Mouse (Mus musculus): ENCODE measurements around the gene I830077J02Rik. TPM values are rescaled to one million over a fixed set of nuclear protein-coding genes. Genes with fewer than 3 reads are reported as not detected.

I830077J02Rik gene
- total and polyA plus RNA-seq, 3 experiments: 1.6 to 34.4 (median 32.6) TPM

DNA sequence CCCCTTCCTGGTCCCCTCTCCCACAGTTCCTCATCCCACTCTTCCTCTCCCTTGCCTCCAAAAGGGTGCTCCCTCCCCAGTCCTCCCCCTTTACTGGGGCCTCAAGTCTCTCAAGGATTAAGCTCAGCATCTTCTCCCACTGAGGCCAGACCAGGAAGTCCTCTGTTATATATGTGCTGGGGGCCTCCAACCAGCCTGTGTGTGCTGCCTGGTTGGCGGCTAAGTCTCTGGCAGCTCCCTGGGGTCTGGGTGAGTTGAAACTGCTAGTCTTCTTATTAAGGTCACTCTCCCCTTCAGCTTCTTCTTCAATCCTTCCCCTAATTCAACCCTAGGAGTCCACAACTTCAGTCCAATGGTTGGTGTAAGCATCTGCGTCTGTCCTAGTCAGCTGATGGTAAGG lies 49.4 kb downstream of the I830077J02Rik start:
- H3K4me1 ChIP-seq (ENCODE audit: insufficient read depth, low read depth, low read length): peaks cover 6% of the 10 kb centered on the region
- no peak for TF ChIP-seq GATA1 (IDR thresholded peaks at IDR 0.05; ENCODE audit: borderline replicate concordance, low read length)
- TF ChIP-seq POLR2AphosphoS5 (IDR thresholded peaks at IDR 0.05; ENCODE audit: insufficient replicate concordance, low read depth, low read length): no peak
- no peak for TF ChIP-seq CTCF (IDR thresholded peaks at IDR 0.05; ENCODE audit: low read depth, low read length)
- no peak for TF ChIP-seq TAL1 (conservative IDR thresholded peaks at IDR 0.05; ENCODE audit: low read depth, low read length)
- H3K9me3 ChIP-seq (replicated peaks): no peaks in the 10 kb centered on the region
- H3K27me3 ChIP-seq (ENCODE audit: insufficient read depth, low read length): peaks cover 36% of the 10 kb centered on the region
- no peak overlapping the region for H3K4me3 ChIP-seq (ENCODE audit: low read depth, low read length)
- no peaks in the 10 kb centered on the region for H3K36me3 ChIP-seq (replicated peaks)
- no peak for ATAC-seq (ENCODE audit: extremely low read depth, insufficient number of reproducible peaks, low FRiP score, poor library complexity, severe bottlenecking)
- no peak for DNase-seq (ENCODE audit: low spot score)

DNA sequence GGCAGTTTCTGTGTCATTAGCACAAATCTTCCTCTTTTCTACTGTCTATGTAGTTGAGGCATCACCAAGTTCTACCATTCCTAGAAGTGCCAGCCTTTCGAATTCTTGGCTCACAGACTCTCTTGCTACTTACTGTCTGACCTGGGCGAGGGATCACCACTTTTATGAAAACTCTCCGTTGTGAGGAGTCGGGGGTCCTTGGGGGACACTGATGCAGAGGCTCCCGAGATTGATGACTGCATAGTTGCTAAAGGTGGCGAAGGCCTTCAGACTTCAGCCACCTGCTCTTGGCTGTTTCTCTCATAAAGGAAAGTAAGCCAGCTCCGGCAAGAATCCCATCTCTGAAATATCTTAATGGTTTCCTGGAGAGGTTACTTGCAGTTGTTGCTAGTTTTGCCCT lies 50.4 kb downstream of the I830077J02Rik start:
- Histone ChIP-seq H3K27me3 (ENCODE audit: insufficient read depth, low read length) (peaks cover 40% of the 10 kb centered on the region), H3K9me3 (replicated peaks) (no peaks in the 10 kb centered on the region), H3K4me1 (ENCODE audit: insufficient read depth, low read depth, low read length) (peaks cover 10% of the 10 kb centered on the region), H3K36me3 (replicated peaks) (no peaks in the 10 kb centered on the region), H3K4me3 (ENCODE audit: low read depth, low read length) (no peak overlapping the region)
- ATAC-seq (ENCODE audit: extremely low read depth, insufficient number of reproducible peaks, low FRiP score, poor library complexity, severe bottlenecking) (no peak), DNase-seq (ENCODE audit: low spot score) (no peak)
- TF ChIP-seq GATA2 (IDR thresholded peaks at IDR 0.05; ENCODE audit: borderline replicate concordance, low read depth, low read length): no peak
- no peak for TF ChIP-seq CTCF (IDR thresholded peaks at IDR 0.05; ENCODE audit: low read depth, low read length)
- TF ChIP-seq TAL1 (conservative IDR thresholded peaks at IDR 0.05; ENCODE audit: low read depth, low read length): no peak
- no peak for TF ChIP-seq POLR2AphosphoS5 (IDR thresholded peaks at IDR 0.05; ENCODE audit: insufficient replicate concordance, low read depth, low read length)

DNA sequence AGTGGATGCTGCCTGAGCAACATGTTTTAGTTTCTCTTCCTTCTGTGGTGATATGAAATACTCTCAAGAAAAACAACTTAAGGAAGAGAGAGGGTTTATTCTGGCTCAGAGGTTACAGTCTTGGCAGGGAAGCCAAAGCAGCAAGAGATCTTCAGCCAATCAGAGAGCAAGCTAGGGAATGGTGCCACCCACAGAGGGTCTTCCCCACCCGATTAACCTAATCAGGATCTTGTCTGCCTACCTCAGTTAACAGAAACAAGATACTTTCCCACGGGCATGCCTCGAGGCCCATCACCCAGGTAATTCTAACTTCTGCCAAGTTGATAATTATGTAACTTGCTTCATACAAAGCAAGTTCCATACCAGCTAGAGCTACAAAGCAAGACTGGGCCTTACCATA lies 52.0 kb downstream of the I830077J02Rik start:
- H3K4me3 ChIP-seq (ENCODE audit: low read depth, low read length): no peak overlapping the region
- ATAC-seq (ENCODE audit: extremely low read depth, insufficient number of reproducible peaks, low FRiP score, poor library complexity, severe bottlenecking): no peak
- DNase-seq (ENCODE audit: low spot score): no peak
- H3K27me3 ChIP-seq (ENCODE audit: insufficient read depth, low read length): peaks cover 47% of the 10 kb centered on the region
- H3K36me3 ChIP-seq (replicated peaks): no peaks in the 10 kb centered on the region
- H3K9me3 ChIP-seq (replicated peaks): no peaks in the 10 kb centered on the region
- peaks cover 13% of the 10 kb centered on the region for H3K4me1 ChIP-seq (ENCODE audit: insufficient read depth, low read depth, low read length)
- TF ChIP-seq GATA2 (IDR thresholded peaks at IDR 0.05; ENCODE audit: borderline replicate concordance, low read depth, low read length) (no peak), CTCF (IDR thresholded peaks at IDR 0.05; ENCODE audit: low read depth, low read length) (no peak), GATA1 (IDR thresholded peaks at IDR 0.05; ENCODE audit: borderline replicate concordance, low read length) (no peak), TAL1 (conservative IDR thresholded peaks at IDR 0.05; ENCODE audit: low read depth, low read length) (no peak), POLR2AphosphoS5 (IDR thresholded peaks at IDR 0.05; ENCODE audit: insufficient replicate concordance, low read depth, low read length) (no peak)

DNA sequence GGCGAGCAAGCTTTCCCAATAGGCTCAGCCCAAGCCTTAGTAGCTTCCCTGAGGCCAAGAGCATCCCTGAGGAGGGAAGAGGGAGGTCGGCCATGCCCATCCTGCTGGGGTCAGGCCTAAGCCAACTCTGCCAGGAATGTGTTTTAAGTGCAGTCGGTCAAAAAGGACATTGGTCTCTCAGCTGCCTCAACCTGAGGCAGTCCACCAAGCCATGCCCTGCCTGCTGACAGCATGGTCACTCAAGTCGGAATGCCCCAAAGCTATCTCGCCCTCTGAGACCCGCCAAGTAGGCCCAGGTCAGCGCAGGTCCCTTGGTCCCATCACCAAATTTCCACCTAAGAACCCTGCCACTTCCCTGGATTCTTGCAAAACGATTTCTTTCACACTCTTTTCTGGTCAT lies 53.7 kb downstream of the I830077J02Rik start:
- peaks cover 49% of the 10 kb centered on the region for H3K27me3 ChIP-seq (ENCODE audit: insufficient read depth, low read length)
- H3K9me3 ChIP-seq (replicated peaks): no peaks in the 10 kb centered on the region
- no peak for DNase-seq (ENCODE audit: low spot score)
- no peaks in the 10 kb centered on the region for H3K36me3 ChIP-seq (replicated peaks)
- no peak overlapping the region for H3K4me3 ChIP-seq (ENCODE audit: low read depth, low read length)
- no peak for TF ChIP-seq TAL1 (conservative IDR thresholded peaks at IDR 0.05; ENCODE audit: low read depth, low read length)
- no peak for TF ChIP-seq POLR2AphosphoS5 (IDR thresholded peaks at IDR 0.05; ENCODE audit: insufficient replicate concordance, low read depth, low read length)
- no peak for TF ChIP-seq GATA1 (IDR thresholded peaks at IDR 0.05; ENCODE audit: borderline replicate concordance, low read length)
- no peak for TF ChIP-seq GATA2 (IDR thresholded peaks at IDR 0.05; ENCODE audit: borderline replicate concordance, low read depth, low read length)
- no peak for TF ChIP-seq CTCF (IDR thresholded peaks at IDR 0.05; ENCODE audit: low read depth, low read length)
- peaks cover 13% of the 10 kb centered on the region for H3K4me1 ChIP-seq (ENCODE audit: insufficient read depth, low read depth, low read length)
- ATAC-seq (ENCODE audit: extremely low read depth, insufficient number of reproducible peaks, low FRiP score, poor library complexity, severe bottlenecking): no peak

DNA sequence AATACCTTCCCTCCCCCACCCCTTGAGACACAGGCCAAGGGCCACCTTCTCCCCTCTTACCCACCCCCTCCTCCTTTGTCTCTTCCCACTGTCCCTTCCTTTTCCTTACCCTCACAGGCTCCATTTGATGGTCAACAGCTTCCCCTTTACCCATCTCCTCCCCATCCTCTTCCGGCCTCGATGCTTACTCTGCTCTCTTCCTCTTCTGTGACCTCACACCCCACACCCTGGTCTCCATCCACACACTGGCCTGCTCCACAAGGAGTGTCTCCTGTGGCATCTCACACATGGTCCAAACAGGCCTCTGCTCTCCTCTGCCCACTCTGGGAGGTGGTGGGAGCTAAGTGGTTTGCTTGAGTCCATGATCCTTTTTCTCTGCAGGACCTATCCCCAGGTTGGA lies 54.5 kb downstream of the I830077J02Rik start:
- no peak for DNase-seq (ENCODE audit: low spot score)
- H3K27me3 ChIP-seq (ENCODE audit: insufficient read depth, low read length): peaks cover 45% of the 10 kb centered on the region
- no peak for ATAC-seq (ENCODE audit: extremely low read depth, insufficient number of reproducible peaks, low FRiP score, poor library complexity, severe bottlenecking)
- no peak for TF ChIP-seq GATA1 (IDR thresholded peaks at IDR 0.05; ENCODE audit: borderline replicate concordance, low read length)
- TF ChIP-seq TAL1 (conservative IDR thresholded peaks at IDR 0.05; ENCODE audit: low read depth, low read length): no peak
- TF ChIP-seq CTCF (IDR thresholded peaks at IDR 0.05; ENCODE audit: low read depth, low read length): no peak
- TF ChIP-seq GATA2 (IDR thresholded peaks at IDR 0.05; ENCODE audit: borderline replicate concordance, low read depth, low read length): no peak
- TF ChIP-seq POLR2AphosphoS5 (IDR thresholded peaks at IDR 0.05; ENCODE audit: insufficient replicate concordance, low read depth, low read length): no peak
- H3K36me3 ChIP-seq (replicated peaks): no peaks in the 10 kb centered on the region
- H3K4me3 ChIP-seq (ENCODE audit: low read depth, low read length): no peak overlapping the region
- H3K4me1 ChIP-seq (ENCODE audit: insufficient read depth, low read depth, low read length): peaks cover 13% of the 10 kb centered on the region
- H3K9me3 ChIP-seq (replicated peaks): no peaks in the 10 kb centered on the region

DNA sequence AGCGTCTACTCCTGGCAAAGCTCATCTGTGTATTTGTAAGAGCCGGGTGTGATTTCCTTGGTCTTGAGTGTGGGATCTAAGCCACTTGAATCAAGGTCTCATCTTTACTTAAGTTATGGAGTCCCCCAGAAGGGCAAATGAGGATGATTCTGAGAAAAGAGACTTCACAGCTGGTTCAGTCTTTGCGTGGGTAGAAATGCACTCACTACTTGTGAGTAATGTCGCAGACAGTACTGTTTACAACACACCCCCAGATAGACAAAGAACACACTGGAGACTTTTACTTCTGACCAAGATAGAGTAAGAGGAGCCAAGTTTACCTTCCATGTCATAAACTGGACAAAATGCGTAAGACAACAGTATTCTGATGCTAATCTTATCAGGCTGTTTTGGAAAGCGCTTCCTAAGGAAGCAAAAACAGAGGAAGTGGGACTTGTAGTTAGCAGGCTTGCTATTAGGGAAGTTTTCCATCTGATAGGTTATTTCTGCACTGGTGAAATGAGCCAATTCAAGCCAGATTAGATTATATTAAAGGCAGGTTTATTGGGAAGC lies 55.1 kb downstream of the I830077J02Rik start:
- no peak for TF ChIP-seq GATA1 (IDR thresholded peaks at IDR 0.05; ENCODE audit: borderline replicate concordance, low read length)
- no peak for TF ChIP-seq TAL1 (conservative IDR thresholded peaks at IDR 0.05; ENCODE audit: low read depth, low read length)
- no peak for TF ChIP-seq GATA2 (IDR thresholded peaks at IDR 0.05; ENCODE audit: borderline replicate concordance, low read depth, low read length)
- no peak for TF ChIP-seq POLR2AphosphoS5 (IDR thresholded peaks at IDR 0.05; ENCODE audit: insufficient replicate concordance, low read depth, low read length)
- no peak for TF ChIP-seq CTCF (IDR thresholded peaks at IDR 0.05; ENCODE audit: low read depth, low read length)
- Histone ChIP-seq H3K9me3 (replicated peaks) (no peaks in the 10 kb centered on the region), H3K36me3 (replicated peaks) (no peaks in the 10 kb centered on the region), H3K27me3 (ENCODE audit: insufficient read depth, low read length) (peaks cover 44% of the 10 kb centered on the region), H3K4me3 (ENCODE audit: low read depth, low read length) (no peak overlapping the region), H3K4me1 (ENCODE audit: insufficient read depth, low read depth, low read length) (peaks cover 15% of the 10 kb centered on the region)
- ATAC-seq (ENCODE audit: extremely low read depth, insufficient number of reproducible peaks, low FRiP score, poor library complexity, severe bottlenecking) (no peak), DNase-seq (ENCODE audit: low spot score) (no peak)
